Mouse (Mus musculus) kidney, embryonic 16.5 days (tissue): ENCODE data around the gene 2610001J05Rik. TPM values are rescaled to one million over a fixed set of nuclear protein-coding genes. Genes with fewer than 3 reads are reported as not detected.
A peak's percentile ranks its signal among the peaks of the same experiment; 100 is the strongest.
"Not testable (repeated sequence)": the region's sequence is repeated elsewhere in the genome, so short reads cannot be mapped to it uniquely, and the experiment has no call there.

ENCODE experiments used
- ATAC-seq: fragments of 200-750 bp; cut with Nextera tagmentation; 2 replicates; pipeline ENCODE4 v1.8.0; 2017; ENCODE audit warnings: moderate TSS enrichment; ENCODE audit not compliant: low FRiP score, low TSS enrichment
- H3K27ac ChIP-seq: fragments of 300-500 bp; sonication (generic); 2 replicates; pipeline ENCODE4 v1.5.1; 2014; ENCODE audit warnings: low read length
- H3K27me3 ChIP-seq: fragments of 300-500 bp; sonication (generic); 2 replicates; pipeline ENCODE4 v1.6.1; 2014; ENCODE audit warnings: low read length, control low read depth, mixed read lengths; ENCODE audit not compliant: insufficient read depth
- H3K36me3 ChIP-seq: fragments of 300-500 bp; sonication (generic); 2 replicates; pipeline ENCODE4 v1.6.1; 2014; ENCODE audit warnings: low read length, control low read depth, mixed read lengths; ENCODE audit not compliant: insufficient read depth
- H3K4me1 ChIP-seq: fragments of 300-500 bp; sonication (generic); 2 replicates; pipeline ENCODE4 v1.6.1; 2014; ENCODE audit warnings: low read length, control low read depth, mixed read lengths; ENCODE audit not compliant: insufficient read depth
- H3K4me2 ChIP-seq: fragments of 300-500 bp; sonication (generic); replicated peaks from 2 replicates; pipeline ENCODE4 v1.6.1; 2014; ENCODE audit warnings: low read depth, low read length
- H3K4me3 ChIP-seq: fragments of 300-500 bp; sonication (generic); 2 replicates; pipeline ENCODE4 v1.5.1; 2014; ENCODE audit warnings: mild to moderate bottlenecking, low read length
- H3K9ac ChIP-seq: fragments of 300-500 bp; sonication (generic); replicated peaks from 2 replicates; pipeline ENCODE4 v1.6.1; 2014; ENCODE audit warnings: low read length
- H3K9me3 ChIP-seq: fragments of 300-500 bp; sonication (generic); 2 replicates; pipeline ENCODE4 v1.6.1; 2016; ENCODE audit warnings: low read length, control low read depth
- WGBS: fragments of 180-500 bp; shearing (Covaris S2); extraction: QIAGEN DNeasy Blood & Tissue Kit; methylation state at CpG from one replicate; pipeline ENCODE4 v1.1.7; 2014; 5-methylcytosine and 5-hydroxymethylcytosine counted together
- polyA plus RNA-seq: library from polyadenylated mRNA; unstranded; fragments of >200 nt; fragmentation: Nextera tagmentation; extraction: Ambion mirVana; gene quantifications from 2 replicates; pipeline ENCODE4 v1.2.1, GENCODE M21; 2015

Gene 2610001J05Rik
- polyA plus RNA-seq, 1 experiment from 2014 or later: 101 TPM

DNA sequence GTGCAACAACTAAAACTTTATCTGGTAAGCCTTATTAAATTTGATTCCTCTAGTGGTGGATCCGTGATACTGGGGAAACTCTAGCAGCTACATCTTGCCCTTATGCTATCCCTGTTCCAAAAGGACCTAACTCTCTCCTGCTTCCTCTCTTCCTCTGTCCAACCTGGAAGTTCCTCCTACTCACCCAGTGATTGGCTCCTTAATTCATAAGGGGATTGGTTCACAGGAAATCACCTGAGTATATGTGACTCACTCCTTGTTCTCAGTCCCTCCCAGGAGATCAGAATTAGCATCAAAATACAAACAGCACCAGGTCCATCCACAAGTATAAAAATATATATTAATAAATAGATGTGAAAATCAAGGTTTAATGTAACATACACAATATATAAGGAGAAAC lies 10.7 kb downstream of the 2610001J05Rik start:
- H3K36me3 ChIP-seq: no peaks in the 10 kb centered on the region
- H3K9me3 ChIP-seq: no peaks in the 10 kb centered on the region
- no peak overlapping the region for H3K4me3 ChIP-seq
- no peaks in the 10 kb centered on the region for H3K27me3 ChIP-seq
- WGBS: 83% methylated on average over 1 of the region's 1 CpGs
- H3K27ac ChIP-seq: no peak overlapping the region
- no peaks in the 10 kb centered on the region for H3K4me1 ChIP-seq
- no peak overlapping the region for H3K9ac ChIP-seq
- H3K4me2 ChIP-seq: no peak overlapping the region
- ATAC-seq: no peak

DNA sequence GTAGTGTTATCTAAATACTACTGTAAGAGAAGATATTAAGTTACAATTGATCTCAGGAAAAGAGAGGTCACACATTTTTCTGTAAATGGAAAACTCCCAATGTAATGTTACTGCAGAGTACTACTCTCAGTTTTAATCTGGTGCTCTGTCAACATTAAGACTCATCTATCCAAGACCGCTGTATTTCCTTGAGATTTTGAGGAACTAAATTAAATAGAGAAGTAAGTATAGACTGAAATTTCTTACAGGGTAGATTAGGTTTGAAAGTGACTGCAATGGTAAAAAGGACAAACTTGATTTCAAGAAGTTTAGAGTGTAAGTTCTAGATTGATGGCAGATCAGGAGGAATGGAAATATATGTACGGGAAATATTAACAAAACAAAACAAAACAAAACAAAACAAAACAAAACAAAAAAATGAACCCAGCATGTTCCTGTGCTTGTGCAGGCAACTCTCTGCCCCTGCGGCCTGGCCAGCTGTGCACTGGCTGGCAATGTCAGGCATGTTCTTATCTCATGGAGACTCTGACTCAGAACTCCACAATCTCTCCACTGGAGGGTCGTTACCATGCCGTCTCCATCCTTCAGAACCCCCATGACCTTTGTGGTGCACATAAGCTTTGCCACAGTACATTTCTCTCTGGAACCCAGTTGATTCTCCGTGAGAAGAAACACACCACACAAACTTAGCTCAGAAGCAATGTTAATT lies 11.3 kb downstream of the 2610001J05Rik start:
- Histone ChIP-seq H3K9ac (no peak overlapping the region), H3K36me3 (no peaks in the 10 kb centered on the region), H3K9me3 (no peaks in the 10 kb centered on the region), H3K27ac (no peak overlapping the region), H3K4me1 (no peaks in the 10 kb centered on the region), H3K4me2 (no peak overlapping the region), H3K4me3 (no peak overlapping the region), H3K27me3 (no peaks in the 10 kb centered on the region)
- whole genome bisulfite sequencing: 87% methylated on average over 6 of the region's 6 CpGs
- ATAC-seq: no peak

DNA sequence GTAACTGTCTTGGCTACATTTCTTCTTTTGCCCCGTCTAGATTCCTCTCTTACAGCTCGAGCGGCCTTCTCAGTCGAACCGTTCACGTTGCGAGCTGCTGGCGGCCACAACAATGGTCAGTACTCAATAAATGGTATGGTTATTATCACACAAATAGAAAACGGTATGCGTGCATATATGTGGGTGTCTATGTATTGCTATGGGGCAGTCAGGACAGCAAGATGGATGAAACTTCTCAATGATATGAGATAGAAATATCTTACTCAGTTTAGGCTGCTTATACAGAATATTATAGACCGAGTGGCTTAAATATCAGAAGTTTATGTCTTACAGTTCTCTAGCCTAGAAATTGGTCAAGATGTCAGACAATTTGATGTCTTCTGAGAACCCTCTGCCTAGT lies 17.1 kb downstream of the 2610001J05Rik start:
- Histone ChIP-seq H3K36me3 (no peaks in the 10 kb centered on the region), H3K4me3 (no peak overlapping the region), H3K4me2 (0 out of 2 replicates have a peak overlapping the region, but pooled peaks have one; percentile 15), H3K27me3 (no peaks in the 10 kb centered on the region), H3K4me1 (no peaks in the 10 kb centered on the region), H3K9me3 (no peaks in the 10 kb centered on the region), H3K9ac (no peak overlapping the region), H3K27ac (no peak overlapping the region)
- ATAC-seq: no peak; the same call in 1 of the 2 replicates
- 27% methylated on average over 11 of the region's 11 CpGs for WGBS

DNA sequence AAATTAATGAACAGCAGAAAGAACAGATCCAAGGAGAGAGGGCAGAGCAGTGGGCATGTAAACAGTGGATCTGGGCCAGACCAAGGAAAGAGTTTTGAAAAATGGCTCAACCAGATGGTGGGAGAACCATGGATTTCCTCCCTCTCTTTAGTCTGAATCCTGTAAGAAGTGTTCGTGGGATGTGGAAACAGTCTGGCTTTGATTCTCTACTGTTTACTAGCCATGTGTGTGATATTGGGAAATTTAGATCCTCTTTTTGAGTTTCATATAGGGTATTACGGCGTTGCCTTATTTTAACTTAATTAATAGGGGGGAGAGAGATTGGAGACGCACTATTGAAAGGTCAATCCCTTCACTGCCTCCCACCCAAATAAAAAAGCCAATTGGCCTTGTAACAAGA lies 18.1 kb downstream of the 2610001J05Rik start:
- Histone ChIP-seq H3K27ac (no peak overlapping the region), H3K36me3 (no peaks in the 10 kb centered on the region), H3K4me2 (no peak overlapping the region), H3K9ac (no peak overlapping the region), H3K27me3 (no peaks in the 10 kb centered on the region), H3K4me1 (no peaks in the 10 kb centered on the region), H3K9me3 (no peaks in the 10 kb centered on the region), H3K4me3 (no peak overlapping the region)
- ATAC-seq: no peak
- WGBS: 72% methylated on average over 4 of the region's 4 CpGs

GRCm38 (mm10) chr6:13846031-13846430 lies 25.3 kb downstream of the 2610001J05Rik start:
- H3K27me3 ChIP-seq, H3K9ac ChIP-seq, H3K4me1 ChIP-seq, ATAC-seq, H3K27ac ChIP-seq, H3K36me3 ChIP-seq, H3K9me3 ChIP-seq, H3K4me3 ChIP-seq, H3K4me2 ChIP-seq: not testable (repeated sequence)
- 81% methylated on average over 1 of the region's 1 CpGs for WGBS

DNA sequence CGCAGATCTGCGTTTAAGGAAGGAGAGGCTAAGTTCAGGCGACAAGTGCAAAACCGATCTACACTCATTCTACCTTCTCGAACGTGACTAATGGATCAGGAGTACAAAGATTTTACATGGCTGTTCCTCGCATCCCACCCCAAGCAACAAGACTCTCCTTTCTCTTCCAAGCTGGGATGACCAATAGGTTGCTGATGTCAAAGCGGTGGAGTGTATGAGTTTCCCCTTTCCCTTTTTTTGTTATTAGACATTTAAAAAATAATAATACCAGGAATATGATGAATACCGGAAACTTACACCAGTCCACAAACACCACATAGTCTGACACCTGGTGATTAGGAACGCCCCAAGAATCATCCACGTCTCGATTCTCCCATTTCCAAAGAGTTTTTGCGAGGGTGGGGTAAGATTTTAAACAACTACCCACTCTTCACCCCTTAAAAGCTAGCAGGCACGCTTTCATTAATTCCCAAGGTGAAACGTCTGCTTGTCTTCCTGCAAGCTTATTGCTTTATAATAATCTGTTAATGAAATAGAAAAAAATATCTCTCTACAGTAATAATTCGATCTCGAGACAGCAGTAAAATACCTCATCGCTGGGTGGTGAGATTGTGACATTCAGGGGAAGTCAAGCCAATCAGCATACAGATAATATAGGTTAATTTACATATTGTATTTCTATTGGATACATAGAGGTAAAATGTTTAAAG lies 31.8 kb downstream of the 2610001J05Rik start, which contains the start of gene Gpr85:
Gene Gpr85 (minus strand): TSS at position 598 of the 710 bp plus-strand sequence.
- Histone ChIP-seq H3K4me3 (peak within 1 kb of the TSS; percentile 59), H3K27me3 (peaks cover 15% of the 10 kb centered on the region), H3K27ac (no peak within 1 kb of the TSS), H3K9me3 (no peaks in the 10 kb centered on the region), H3K9ac (peak within 1 kb of the TSS; percentile 84), H3K36me3 (no peaks in the 10 kb centered on the region), H3K4me2 (peak within 1 kb of the TSS; percentile 92), H3K4me1 (no peaks in the 10 kb centered on the region)
- WGBS: 44% methylated on average over 18 of the region's 18 CpGs
- ATAC-seq: no peak

DNA sequence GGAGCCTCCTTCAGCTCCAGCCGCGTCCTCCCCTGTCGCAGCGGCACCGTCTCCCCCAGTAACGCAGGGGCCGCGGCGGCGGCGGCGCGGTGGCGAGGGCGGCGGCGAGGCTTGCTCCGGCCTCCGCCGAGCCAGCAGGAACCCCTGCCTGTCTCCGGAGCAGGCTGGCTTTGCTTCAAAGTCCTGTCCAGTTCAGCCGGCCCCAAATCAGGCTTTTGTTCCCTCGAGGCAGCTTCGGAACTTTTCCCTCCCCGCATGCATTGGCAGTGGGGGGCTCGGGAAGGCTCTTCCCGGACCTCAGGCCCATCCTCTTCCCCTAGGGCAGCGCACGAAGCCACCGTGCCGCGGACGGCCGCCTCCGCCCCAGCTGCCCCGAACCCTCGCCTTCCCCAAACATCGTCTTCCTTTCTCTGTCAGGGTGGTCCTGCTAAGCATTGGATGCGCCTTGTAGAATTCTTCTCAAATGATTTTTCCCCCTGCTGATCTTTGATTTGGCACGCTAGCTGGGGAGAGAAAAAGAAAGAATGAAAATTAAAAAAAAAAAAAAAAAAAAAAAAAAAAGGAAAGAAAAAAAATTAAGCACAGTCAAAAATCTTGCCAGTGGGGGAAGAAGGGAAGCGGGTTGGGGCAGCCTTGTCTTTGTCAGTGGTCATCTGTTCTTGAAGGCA lies 32.5 kb downstream of the 2610001J05Rik start:
- Histone ChIP-seq H3K36me3 (no peaks in the 10 kb centered on the region), H3K4me1 (no peaks in the 10 kb centered on the region), H3K4me2 (peak overlapping the region; percentile 92), H3K27ac (no peak overlapping the region), H3K9me3 (no peaks in the 10 kb centered on the region), H3K27me3 (peaks cover 15% of the 10 kb centered on the region), H3K9ac (peak overlapping the region; percentile 84), H3K4me3 (peak overlapping the region; percentile 59)
- peak; percentile 95 for ATAC-seq
- WGBS: under 1% methylated on average over 41 of the region's 41 CpGs

DNA sequence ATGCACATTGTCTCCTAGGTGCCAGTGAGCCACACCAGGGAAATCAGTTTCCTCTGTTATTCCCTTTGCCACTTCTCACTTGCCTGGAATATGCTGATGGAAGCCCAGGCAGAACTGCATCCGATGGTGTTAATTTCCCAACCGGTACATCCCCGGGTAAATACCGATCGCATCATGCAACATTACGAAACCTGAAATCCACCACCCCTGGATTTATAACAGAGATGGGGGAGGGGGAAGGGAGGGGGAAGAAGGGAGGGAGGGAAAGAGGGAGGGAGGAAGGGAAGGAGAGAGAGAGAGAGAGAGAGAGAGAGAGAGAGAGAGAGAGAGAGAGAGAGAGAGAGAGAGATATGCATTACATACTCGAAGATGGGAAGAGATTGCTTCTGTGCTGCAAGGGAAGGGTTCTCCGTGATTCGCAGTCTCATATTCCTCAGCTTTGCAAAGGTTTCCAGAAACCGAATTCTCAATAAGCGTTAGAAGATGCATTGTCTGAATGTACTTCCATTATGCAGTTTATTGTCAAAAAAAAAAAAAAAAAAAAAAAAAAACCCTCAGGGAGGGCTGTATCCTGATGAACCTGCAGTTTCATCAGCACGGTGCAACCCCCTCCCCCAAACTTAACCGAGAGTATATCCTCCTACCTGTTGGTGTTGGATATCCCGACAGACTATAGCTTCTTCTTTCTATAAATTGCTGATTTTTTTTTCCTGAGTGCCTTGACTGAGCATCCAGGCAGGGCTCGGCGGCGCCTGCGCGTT lies 33.2 kb downstream of the 2610001J05Rik start:
- 1% methylated on average over 19 of the region's 19 CpGs for WGBS
- Histone ChIP-seq H3K4me3 (peak overlapping the region; percentile 59), H3K27ac (no peak overlapping the region), H3K4me1 (no peaks in the 10 kb centered on the region), H3K9ac (peak overlapping the region; percentile 84), H3K4me2 (peak overlapping the region; percentile 92), H3K27me3 (peaks cover 15% of the 10 kb centered on the region), H3K36me3 (no peaks in the 10 kb centered on the region), H3K9me3 (no peaks in the 10 kb centered on the region)
- ATAC-seq: no peak

DNA sequence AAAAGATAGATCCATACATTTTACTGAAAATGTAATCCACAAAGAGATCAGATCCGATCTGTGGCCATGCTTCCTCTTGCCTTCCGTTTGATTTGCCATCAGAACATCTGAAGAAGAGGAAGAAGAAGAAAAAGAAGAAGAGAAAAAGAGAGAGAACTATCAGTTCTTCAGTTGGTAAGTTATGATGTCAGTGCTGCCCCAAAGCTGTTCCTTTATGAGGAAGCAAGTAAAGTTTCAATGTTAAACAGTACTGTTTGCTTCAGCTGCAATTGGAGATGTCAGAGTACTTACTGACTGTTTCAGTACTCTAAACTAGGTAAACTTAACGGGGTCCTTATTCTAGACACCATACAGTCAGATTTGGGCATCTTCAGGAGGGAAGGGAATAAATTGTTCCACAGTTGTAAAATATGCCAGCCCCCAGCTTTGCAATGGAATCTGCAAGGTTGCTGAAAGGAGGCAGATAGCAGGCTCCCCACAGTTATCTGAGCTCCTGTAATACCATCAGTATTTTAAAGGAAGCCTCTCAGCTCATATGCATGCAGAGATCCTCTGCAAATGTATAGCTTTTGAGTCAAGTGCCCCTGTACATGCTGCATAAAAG lies 34.2 kb downstream of the 2610001J05Rik start:
- Histone ChIP-seq H3K9me3 (no peaks in the 10 kb centered on the region), H3K4me1 (no peaks in the 10 kb centered on the region), H3K4me2 (no peak overlapping the region), H3K4me3 (no peak overlapping the region), H3K27me3 (peaks cover 15% of the 10 kb centered on the region), H3K27ac (no peak overlapping the region), H3K9ac (no peak overlapping the region), H3K36me3 (no peaks in the 10 kb centered on the region)
- ATAC-seq: no peak
- 79% methylated on average over 3 of the region's 3 CpGs for WGBS
